In the genomic region with DNA sequence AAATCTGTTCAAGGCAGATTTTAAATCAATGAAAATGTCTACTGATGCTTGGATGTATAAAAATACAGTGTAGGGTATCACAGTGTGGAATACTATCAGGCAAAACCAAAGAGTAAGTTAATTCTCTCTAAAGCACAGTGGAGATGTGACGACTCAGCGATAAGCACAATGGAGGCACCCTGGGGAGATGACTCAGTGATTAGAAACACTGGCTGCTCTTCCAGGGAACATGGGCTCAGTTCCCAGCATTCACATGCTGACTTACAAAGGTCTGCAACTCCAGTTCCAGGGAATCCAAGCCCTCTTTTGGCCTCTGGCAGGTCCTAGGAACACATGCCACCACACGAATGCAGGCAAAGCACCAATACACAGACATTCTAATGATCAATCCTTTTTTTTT, we compare ENCODE assay signal across 12 mouse cellular contexts. TPM values are rescaled to one million over a fixed set of nuclear protein-coding genes. Genes with fewer than 3 reads are reported as not detected.
DNase-seq lines count a peak whose midpoint lies in the region; ATAC-seq lines count a peak whose summit lies in the region.
"Had no signal": no experiment of that assay in that cellular context is flagged by ENCODE, and none has a peak within 500 bp of the region (broad histone marks: within the 10 kb centered on the region; RNA-seq: fewer than 3 reads in every experiment).

No protein-coding gene starts in this region.

- peak; percentile 53 for DNase-seq in adrenal gland, postnatal 14 days
- DNase-seq in adrenal gland, adult 8-10 months: no peak
- DNase-seq in midbrain, embryonic 14.5 days: peak; percentile 65
- peak; percentile 70 for DNase-seq in gastrocnemius, postnatal 14 days
- peak; percentile 29 for DNase-seq in telencephalon, adult 2 months (ENCODE audit: low read depth, low spot score)
- no peak for DNase-seq in layer of hippocampus, adult 9-10 months (ENCODE audit: low spot score)

- no peak overlapping the region for H3K9ac ChIP-seq in midbrain, embryonic 14.5 days (replicated peaks; ENCODE audit: low read length)
- H3K9ac ChIP-seq in midbrain, embryonic 15.5 days: no peak overlapping the region

- no peaks in the 10 kb centered on the region for H3K9me3 ChIP-seq in midbrain, embryonic 14.5 days (ENCODE audit: control insufficient read depth, low read length)
- H3K9me3 ChIP-seq in midbrain, embryonic 15.5 days: no peaks in the 10 kb centered on the region

- intact Hi-C loops in gastrocnemius, postnatal 14 days (cut with DNase I; ENCODE audit: low total_unique reads): no loop called here

- H3K4me1 ChIP-seq in midbrain, embryonic 14.5 days (ENCODE audit: control insufficient read depth, insufficient read depth, low read length): no peaks in the 10 kb centered on the region
- peaks cover 3% of the 10 kb centered on the region; the same call in 1 of the 2 replicates for H3K4me1 ChIP-seq in midbrain, embryonic 15.5 days

- no peak overlapping the region for H3K27ac ChIP-seq in midbrain, embryonic 14.5 days (replicated peaks; ENCODE audit: low read depth, low read length)
- H3K27ac ChIP-seq in midbrain, embryonic 15.5 days: no peak overlapping the region

- no peaks in the 10 kb centered on the region for H3K36me3 ChIP-seq in midbrain, embryonic 14.5 days (ENCODE audit: control insufficient read depth, insufficient read depth, low read length)
- H3K36me3 ChIP-seq in midbrain, embryonic 15.5 days (replicated peaks): no peaks in the 10 kb centered on the region

- H3K27me3 ChIP-seq in midbrain, embryonic 14.5 days (ENCODE audit: control insufficient read depth, insufficient read depth, low read length): no peaks in the 10 kb centered on the region
- no peaks in the 10 kb centered on the region for H3K27me3 ChIP-seq in midbrain, embryonic 15.5 days (replicated peaks)

- no peak for ATAC-seq in midbrain, embryonic 14.5 days (ENCODE audit: low FRiP score, low TSS enrichment)
- no peak for ATAC-seq in midbrain, embryonic 15.5 days (replicated peaks)
- no peak for ATAC-seq in megakaryocyte, adult 5-6 weeks (ENCODE audit: poor library complexity, severe bottlenecking)

- WGBS in midbrain, embryonic 14.5 days: 8% methylated on average over 3 of the region's 3 CpGs
- WGBS in midbrain, embryonic 15.5 days: 11% methylated on average over 3 of the region's 3 CpGs

- H3K4me3 ChIP-seq in midbrain, embryonic 14.5 days (replicated peaks; ENCODE audit: low read depth, low read length): no peak overlapping the region
- no peak overlapping the region for H3K4me3 ChIP-seq in midbrain, embryonic 15.5 days
- H3K4me3 ChIP-seq: erythroblast, embryonic 14.5 days had no signal

- H3K4me2 ChIP-seq in midbrain, embryonic 14.5 days (ENCODE audit: low read length): no peak overlapping the region
- H3K4me2 ChIP-seq in midbrain, embryonic 15.5 days: no peak overlapping the region

RNA-seq across cellular contexts. Expression of gene Gpr37l1, which starts 20.7 kb away (rescaled TPM):
- 1.8 and 2.4 TPM in 2 replicates for total RNA-seq in adrenal gland, postnatal 14 days (2021)
- total RNA-seq in adrenal gland, adult 8-10 months (2022): 1 to 10 TPM in 3 of 4 experiments, under 1 TPM in 1; 0.80 to 1.9 (median 1.3) TPM
- 0.30 and 0.34 TPM in 2 replicates for polyA plus RNA-seq in midbrain, embryonic 14.5 days (2014; fragmentation: Nextera tagmentation; extraction: Ambion mirVana)
- polyA plus RNA-seq in midbrain, embryonic 15.5 days (2015; fragmentation: Nextera tagmentation; extraction: Ambion mirVana): 0.87 and 1.2 TPM in 2 replicates
- total RNA-seq in gastrocnemius, postnatal 14 days (2021): 1 to 10 TPM in 1 of 2 experiments, under 1 TPM in 1; 0.78 to 2.5 TPM
- not detected in 2 replicates for total RNA-seq in megakaryocyte, adult 5-6 weeks (2015)
- total RNA-seq in megakaryocyte, adult 5-6 weeks (2017): not detected in 2 replicates
- total RNA-seq: megakaryocyte progenitor cell, adult 5-6 weeks had no signal
- polyA plus RNA-seq: erythroblast, embryonic 14.5 days; liver, embryonic 16.5 days had no signal

RNA-seq across cellular contexts. Expression of gene Arl8a, which starts 41.6 kb away (rescaled TPM):
- total RNA-seq in adrenal gland, postnatal 14 days (2021): 41.9 and 57.3 TPM in 2 replicates
- 10 to 100 TPM; 57.5 to 77.4 (median 68.5) TPM for total RNA-seq in adrenal gland, adult 8-10 months (2022)
- 322 and 380 TPM in 2 replicates for polyA plus RNA-seq in midbrain, embryonic 14.5 days (2014; fragmentation: Nextera tagmentation; extraction: Ambion mirVana)
- polyA plus RNA-seq in midbrain, embryonic 15.5 days (2015; fragmentation: Nextera tagmentation; extraction: Ambion mirVana): 401 and 406 TPM in 2 replicates
- total RNA-seq in gastrocnemius, postnatal 14 days (2021): 10 to 100 TPM; 25.1 to 26.8 TPM
- total RNA-seq in megakaryocyte, adult 5-6 weeks (2015): 83.3 and 93.2 TPM in 2 replicates
- total RNA-seq in megakaryocyte, adult 5-6 weeks (2017): 37.1 and 49.1 TPM in 2 replicates

RNA-seq across cellular contexts. Expression of gene Ptpn7, which starts 55.7 kb away (rescaled TPM):
- 1.1 and 3.9 TPM in 2 replicates for total RNA-seq in adrenal gland, postnatal 14 days (2021)
- 1 to 10 TPM; 1.4 to 1.5 (median 1.4) TPM for total RNA-seq in adrenal gland, adult 8-10 months (2022)
- polyA plus RNA-seq in midbrain, embryonic 14.5 days (2014; fragmentation: Nextera tagmentation; extraction: Ambion mirVana): 0.27 and 0.62 TPM in 2 replicates
- polyA plus RNA-seq in midbrain, embryonic 15.5 days (2015; fragmentation: Nextera tagmentation; extraction: Ambion mirVana): 0.34 and 0.50 TPM in 2 replicates
- under 1 TPM; 0.18 to 0.41 TPM for total RNA-seq in gastrocnemius, postnatal 14 days (2021)
- total RNA-seq in megakaryocyte, adult 5-6 weeks (2015): 25.5 and 29.5 TPM in 2 replicates
- 49.7 and 54.2 TPM in 2 replicates for total RNA-seq in megakaryocyte, adult 5-6 weeks (2017)
- total RNA-seq: layer of hippocampus, adult 18-20 months had no signal

Comparison
In these comparisons a context has a peak if more than half of its experiments do, and no peak if none do; other contexts are left out.
1. DNase-seq: peak in adrenal gland, postnatal 14 days (single experiment), midbrain, embryonic 14.5 days (single experiment), gastrocnemius, postnatal 14 days (single experiment) and telencephalon, adult 2 months (single experiment); none in adrenal gland, adult 8-10 months (single experiment) and layer of hippocampus, adult 9-10 months (single experiment).